Comparison of ENCODE assay signal across 19 mouse cellular contexts in genomic region chr11:89985200-89986187, GRCm38 (mm10). TPM values are rescaled to one million over a fixed set of nuclear protein-coding genes. Genes with fewer than 3 reads are reported as not detected.
DNase-seq lines count a peak whose midpoint lies in the region; ATAC-seq and TF ChIP-seq lines count a peak whose summit lies in the region.
"Had no signal": no experiment of that assay in that cellular context is flagged by ENCODE, and none has a peak within 500 bp of the region (broad histone marks: within the 10 kb centered on the region; RNA-seq: fewer than 3 reads in every experiment).

No protein-coding gene starts in this region.

- H3K36me3 ChIP-seq in liver, embryonic 14.5 days (replicated peaks; ENCODE audit: control insufficient read depth, insufficient read depth, low read depth) = no peaks in the 10 kb centered on the region
- H3K36me3 ChIP-seq in liver, embryonic 11.5 days (ENCODE audit: control insufficient read depth, insufficient read depth, low read length) = no peaks in the 10 kb centered on the region
- H3K36me3 ChIP-seq in thymus, adult 2 months (ENCODE audit: control insufficient read depth, insufficient read depth, low read length) = no peaks in the 10 kb centered on the region
- H3K36me3 ChIP-seq: embryonic facial prominence, embryonic 13.5 days; limb, embryonic 15.5 days; midbrain, embryonic 12.5 days had no signal

- H3K4me1 ChIP-seq in liver, embryonic 14.5 days (replicated peaks; ENCODE audit: control insufficient read depth in 2 of 2, insufficient read depth in 2 of 2, low read length in 1 of 2) = peaks cover 0 to 5% of the 10 kb centered on the region in 2 experiments; a peak in 1 of 4 replicates
- H3K4me1 ChIP-seq in liver, embryonic 11.5 days (replicated peaks; ENCODE audit: control insufficient read depth, insufficient read depth, low read length) = no peaks in the 10 kb centered on the region
- H3K4me1 ChIP-seq in thymus, adult 2 months (replicated peaks; ENCODE audit: control insufficient read depth, insufficient read depth, low read length) = no peaks in the 10 kb centered on the region
- H3K4me1 ChIP-seq: heart, embryonic 12.5 days; limb, embryonic 15.5 days; midbrain, embryonic 12.5 days had no signal

- TF ChIP-seq EP300 in liver, embryonic 14.5 days (IDR thresholded peaks at IDR 0.05; ENCODE audit: low read depth) = no peak

- H3K27me3 ChIP-seq in liver, embryonic 14.5 days (ENCODE audit: control insufficient read depth, insufficient read depth, low read length) = no peaks in the 10 kb centered on the region
- no peaks in the 10 kb centered on the region for H3K27me3 ChIP-seq in liver, embryonic 11.5 days (replicated peaks; ENCODE audit: control insufficient read depth, insufficient read depth, low read length)
- H3K27me3 ChIP-seq in thymus, adult 2 months (ENCODE audit: control insufficient read depth, insufficient read depth, low read length) = no peaks in the 10 kb centered on the region
- H3K27me3 ChIP-seq: embryonic facial prominence, embryonic 13.5 days; limb, embryonic 15.5 days; midbrain, embryonic 12.5 days had no signal

- peak; percentile 26; the same call in 1 of the 2 replicates for ATAC-seq in liver, embryonic 14.5 days (ENCODE audit: insufficient read depth)
- no peak for ATAC-seq in liver, embryonic 11.5 days (replicated peaks; ENCODE audit: low FRiP score)
- peak; percentile 79 for ATAC-seq in neutrophil, adult 5-6 weeks (ENCODE audit: extremely low read depth, insufficient number of reproducible peaks, low FRiP score, poor library complexity, severe bottlenecking)
- ATAC-seq: inflammation-experienced regulatory T-cells, adult 6 months; lung, postnatal 0 days had no signal

- no peaks in the 10 kb centered on the region for H3K9me3 ChIP-seq in liver, embryonic 14.5 days (ENCODE audit: control insufficient read depth, low read length)
- H3K9me3 ChIP-seq in liver, embryonic 11.5 days (ENCODE audit: control insufficient read depth, low read length) = no peaks in the 10 kb centered on the region
- H3K9me3 ChIP-seq: embryonic facial prominence, embryonic 13.5 days; heart, embryonic 12.5 days; limb, embryonic 15.5 days; midbrain, embryonic 12.5 days had no signal

- no peak for TF ChIP-seq POLR2A in thymus, adult 2 months (IDR thresholded peaks at IDR 0.05; ENCODE audit: control insufficient read depth, extremely low read depth, insufficient read depth, low read length, poor library complexity)

- 48% methylated on average over 10 of the region's 10 CpGs for WGBS in liver, embryonic 14.5 days (ENCODE audit: insufficient replicate concordance)
- 78% methylated on average over 10 of the region's 10 CpGs for WGBS in liver, embryonic 11.5 days
- 59% methylated on average over 10 of the region's 10 CpGs for WGBS in thymus, adult 2 months

- no peak for TF ChIP-seq CTCF in liver, embryonic 14.5 days (IDR thresholded peaks at IDR 0.05; ENCODE audit: low read depth)
- TF ChIP-seq CTCF in thymus, adult 2 months (IDR thresholded peaks at IDR 0.05; ENCODE audit: borderline replicate concordance, control insufficient read depth, extremely low read depth, insufficient read depth, low read length, poor library complexity) = no peak

- H3K27ac ChIP-seq in liver, embryonic 14.5 days = no peak overlapping the region
- no peak overlapping the region for H3K27ac ChIP-seq in liver, embryonic 11.5 days (ENCODE audit: low read depth, low read length)
- H3K27ac ChIP-seq in thymus, adult 2 months (ENCODE audit: control insufficient read depth, insufficient read depth, low read length) = no peak overlapping the region
- H3K27ac ChIP-seq: embryonic facial prominence, embryonic 13.5 days; limb, embryonic 15.5 days; midbrain, embryonic 12.5 days had no signal

- no peak overlapping the region for H3K9ac ChIP-seq in liver, embryonic 14.5 days (replicated peaks)
- H3K9ac ChIP-seq in liver, embryonic 11.5 days (ENCODE audit: low read depth, low read length) = no peak overlapping the region
- H3K9ac ChIP-seq: embryonic facial prominence, embryonic 13.5 days; heart, embryonic 12.5 days; limb, embryonic 15.5 days; midbrain, embryonic 12.5 days had no signal

- H3K4me3 ChIP-seq in liver, embryonic 14.5 days (ENCODE audit: insufficient read depth in 1 of 2, low read depth in 2 of 2, low read length in 2 of 2) = no peak overlapping the region
- no peak overlapping the region for H3K4me3 ChIP-seq in liver, embryonic 11.5 days (ENCODE audit: low read depth, low read length)
- no peak overlapping the region for H3K4me3 ChIP-seq in thymus, adult 2 months (ENCODE audit: control insufficient read depth, insufficient read depth, low read length)
- H3K4me3 ChIP-seq: embryonic facial prominence, embryonic 13.5 days; heart, embryonic 12.5 days; limb, embryonic 15.5 days; midbrain, embryonic 12.5 days had no signal

- H3K4me2 ChIP-seq in liver, embryonic 14.5 days (ENCODE audit: low read depth) = no peak overlapping the region
- no peak overlapping the region for H3K4me2 ChIP-seq in liver, embryonic 11.5 days
- H3K4me2 ChIP-seq: embryonic facial prominence, embryonic 13.5 days; heart, embryonic 12.5 days; limb, embryonic 15.5 days; midbrain, embryonic 12.5 days had no signal

- peak; percentile 26 for DNase-seq in embryo, embryonic 10 days (ENCODE audit: low spot score)
- DNase-seq in embryo, embryonic 11 days = no peak
- peak in 1 of 3 experiments; percentile 14 for DNase-seq in liver, embryonic 14.5 days (ENCODE audit: low read depth in 3 of 3, low spot score in 3 of 3)
- no peak for DNase-seq in liver, embryonic 11.5 days (ENCODE audit: low spot score)
- peak; percentile 31 for DNase-seq in c-Kit-positive CD71-negative TER-119-negative erythroid progenitor cells, embryonic 14.5 days (ENCODE audit: low read depth)
- no peak for DNase-seq in thymus, postnatal 36 days
- no peak for DNase-seq in thymus, adult 2 months
- DNase-seq: adrenal gland, postnatal 25 days; cerebellum, postnatal 14 days; heart, postnatal 36 days; kidney, postnatal 25 days; right cerebral cortex, postnatal 4 days had no signal

RNA-seq across cellular contexts. Expression of gene Pctp, which starts 17.2 kb away (rescaled TPM):
- polyA plus RNA-seq in liver, embryonic 14.5 days (2012; rRNA removed) = 3.6 and 5.1 TPM in 2 replicates
- 4.3 TPM in 2 replicates for polyA plus RNA-seq in liver, embryonic 14.5 days (2014; fragmentation: Nextera tagmentation; extraction: Ambion mirVana)
- polyA plus RNA-seq in liver, embryonic 11.5 days (2014; fragmentation: Nextera tagmentation; extraction: Ambion mirVana) = 13.9 and 14.5 TPM in 2 replicates
- total RNA-seq in neutrophil, adult 5-6 weeks (2017) = 13.0 and 15.1 TPM in 2 replicates
- polyA plus RNA-seq in thymus, adult 2 months (2012; rRNA removed) = 0.80 and 0.97 TPM in 2 replicates

RNA-seq across cellular contexts. Expression of gene Tmem100, which starts 44.7 kb away (rescaled TPM):
- 0.13 TPM in 2 replicates for polyA plus RNA-seq in liver, embryonic 14.5 days (2012; rRNA removed)
- polyA plus RNA-seq in liver, embryonic 14.5 days (2014; fragmentation: Nextera tagmentation; extraction: Ambion mirVana) = 0.18 and 0.24 TPM in 2 replicates
- 1.3 and 1.5 TPM in 2 replicates for polyA plus RNA-seq in liver, embryonic 11.5 days (2014; fragmentation: Nextera tagmentation; extraction: Ambion mirVana)
- total RNA-seq in neutrophil, adult 5-6 weeks (2017) = 0.37 and 0.70 TPM in 2 replicates
- polyA plus RNA-seq in thymus, adult 2 months (2012; rRNA removed) = 0.52 and 1.6 TPM in 2 replicates
- polyA plus RNA-seq: inflammation-experienced regulatory T-cells, adult 6 months had no signal

Comparison
In these comparisons a context has a peak if more than half of its experiments do, and no peak if none do; other contexts are left out.
1. DNase-seq: peak in embryo, embryonic 10 days (single experiment) and c-Kit-positive CD71-negative TER-119-negative erythroid progenitor cells, embryonic 14.5 days (single experiment); none in embryo, embryonic 11 days (single experiment), liver, embryonic 11.5 days (single experiment), thymus, postnatal 36 days (0 of 2) and thymus, adult 2 months (single experiment).